Mouse (Mus musculus): Measurements from ENCODE around the gene Psat1.

The Psat1 gene

DNA sequence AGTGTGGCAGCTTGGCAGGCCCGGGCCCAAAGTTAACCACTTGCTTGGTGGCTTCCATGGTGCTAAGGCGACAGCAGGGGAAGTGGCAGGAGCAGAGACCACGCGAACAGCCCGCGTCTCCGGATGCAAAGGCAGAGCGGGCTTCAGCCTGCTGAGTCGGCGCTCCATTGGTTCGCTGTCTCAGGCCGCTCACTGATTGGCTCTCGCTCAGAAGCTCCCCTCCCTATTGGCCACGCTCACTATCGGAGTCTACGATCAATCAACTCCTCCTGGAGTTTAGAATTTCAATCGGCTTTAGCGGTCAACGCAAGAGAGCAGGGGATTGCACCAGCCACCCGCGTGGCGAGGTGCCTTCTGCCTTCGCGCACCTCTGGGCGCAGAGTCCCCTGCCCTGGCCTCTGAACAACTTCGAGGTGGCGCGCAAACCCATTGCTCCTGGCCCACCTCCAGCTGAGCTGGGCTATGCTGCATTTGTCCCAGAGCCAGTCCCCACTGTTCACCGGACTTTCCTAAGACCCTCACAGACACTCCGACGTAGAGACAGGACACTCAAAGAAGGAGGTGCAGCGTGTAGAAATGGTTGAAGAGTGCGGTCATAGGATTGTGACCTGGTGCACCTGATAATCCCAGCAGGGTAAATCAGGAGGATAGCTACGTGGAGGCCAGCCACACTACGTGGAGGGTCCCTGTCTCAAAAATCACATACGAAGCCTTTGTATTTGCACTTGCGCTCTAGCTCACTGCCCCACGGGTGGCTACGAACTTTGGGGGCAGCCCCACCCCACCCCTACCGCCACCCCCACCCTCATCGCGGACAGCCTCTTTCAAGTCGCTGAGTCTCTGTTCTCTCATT, 22.0 kb downstream of the Psat1 start:
- peak; percentile 84 to 90 for DNase-seq (ENCODE audit: low spot score in 2 of 2)

DNA sequence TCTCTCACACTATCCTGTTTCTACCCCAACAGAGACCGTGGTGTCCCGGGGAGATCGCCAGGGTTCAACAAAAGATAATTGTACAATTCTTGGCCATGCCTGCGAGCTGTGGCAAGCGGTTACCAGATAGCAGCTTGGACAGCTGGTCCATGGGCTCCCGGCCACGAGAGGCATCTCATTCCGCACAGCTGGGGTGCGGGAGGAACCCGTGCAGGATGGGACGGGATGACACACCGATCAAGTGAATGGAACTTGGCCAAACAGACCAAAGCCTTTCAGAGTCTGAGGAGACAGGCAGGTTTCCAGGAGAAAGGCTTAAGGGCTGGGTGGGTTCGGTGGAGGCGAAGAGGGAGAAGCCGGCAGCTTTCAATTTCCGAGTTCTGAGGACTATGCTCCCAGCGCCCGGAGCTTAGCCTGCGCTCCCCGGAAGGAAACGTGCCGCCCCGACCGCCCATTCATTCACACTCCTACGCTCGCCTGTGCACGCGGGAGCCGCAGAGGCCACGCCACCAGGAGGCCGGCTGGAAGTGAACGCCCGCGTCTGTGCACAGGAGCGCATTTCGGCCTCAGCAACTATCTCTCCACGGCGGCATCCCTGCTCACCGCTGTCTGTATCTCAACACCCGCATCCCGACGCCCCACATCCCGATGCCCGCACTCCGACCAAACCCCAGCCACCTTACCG, 22.8 kb downstream of the Psat1 start:
- DNase-seq (ENCODE audit: low spot score in 2 of 2) = peak; percentile 69 to 73

DNA sequence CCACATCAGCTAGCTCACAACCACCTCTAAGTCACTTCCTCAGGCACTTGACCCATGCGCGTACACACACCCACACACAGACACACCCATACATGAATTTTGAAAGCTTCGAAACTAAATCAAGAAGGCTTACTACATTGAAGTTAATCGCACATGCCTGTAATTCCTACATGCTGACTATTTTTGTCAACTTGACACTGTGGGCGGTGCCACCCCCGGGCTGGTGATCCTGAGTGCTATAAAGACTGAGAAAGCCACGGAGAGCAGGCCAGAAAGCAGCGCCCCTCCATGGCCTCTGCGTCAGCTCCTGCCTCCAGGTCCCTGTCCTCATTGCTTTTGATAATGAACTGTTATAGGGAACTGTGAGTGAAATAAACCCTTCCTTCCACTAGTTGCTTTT, 23.7 kb downstream of the Psat1 start:
- peak in 1 of 2 experiments; percentile 11 for DNase-seq (ENCODE audit: low spot score in 2 of 2)

DNA sequence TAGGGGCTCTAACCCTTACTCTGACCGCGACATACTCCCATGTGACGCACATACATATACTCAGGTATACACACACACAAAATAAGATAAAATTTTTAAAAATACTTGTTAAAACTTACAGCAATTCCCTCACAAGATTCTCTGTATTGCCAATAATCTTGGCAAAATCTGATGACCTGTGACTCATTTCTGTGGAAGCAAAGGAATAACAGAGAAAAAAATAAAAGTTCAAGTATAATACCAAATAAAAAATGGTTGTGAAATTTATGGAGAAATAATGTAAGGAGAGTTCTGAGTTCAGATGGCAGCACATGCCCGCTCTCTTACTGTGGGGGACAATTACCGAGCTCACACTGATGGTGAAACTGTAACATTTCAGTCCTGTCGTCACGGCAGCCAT, 27.8 kb downstream of the Psat1 start:
- DNase-seq (ENCODE audit: low spot score in 2 of 2) = no peak

DNA sequence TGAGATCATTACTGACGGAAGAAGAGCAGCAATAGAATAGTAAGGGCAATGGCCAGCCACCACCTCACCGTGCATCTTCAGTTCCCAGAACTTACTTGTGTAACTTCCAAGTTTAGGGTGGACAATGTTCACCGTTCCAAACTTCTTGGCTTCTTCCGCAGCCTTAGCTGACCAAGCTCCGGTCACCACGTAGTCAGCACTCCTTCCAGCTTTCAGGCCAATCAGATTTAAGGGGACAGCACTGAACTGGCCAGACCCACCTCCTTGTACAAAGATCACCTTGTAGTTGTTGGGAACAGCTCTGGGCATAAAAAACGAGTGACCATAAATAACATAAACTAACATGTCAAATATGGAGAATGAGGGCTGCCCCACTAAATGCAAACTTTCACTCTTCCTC, 29.0 kb downstream of the Psat1 start:
- no peak for DNase-seq (ENCODE audit: low spot score in 2 of 2)

DNA sequence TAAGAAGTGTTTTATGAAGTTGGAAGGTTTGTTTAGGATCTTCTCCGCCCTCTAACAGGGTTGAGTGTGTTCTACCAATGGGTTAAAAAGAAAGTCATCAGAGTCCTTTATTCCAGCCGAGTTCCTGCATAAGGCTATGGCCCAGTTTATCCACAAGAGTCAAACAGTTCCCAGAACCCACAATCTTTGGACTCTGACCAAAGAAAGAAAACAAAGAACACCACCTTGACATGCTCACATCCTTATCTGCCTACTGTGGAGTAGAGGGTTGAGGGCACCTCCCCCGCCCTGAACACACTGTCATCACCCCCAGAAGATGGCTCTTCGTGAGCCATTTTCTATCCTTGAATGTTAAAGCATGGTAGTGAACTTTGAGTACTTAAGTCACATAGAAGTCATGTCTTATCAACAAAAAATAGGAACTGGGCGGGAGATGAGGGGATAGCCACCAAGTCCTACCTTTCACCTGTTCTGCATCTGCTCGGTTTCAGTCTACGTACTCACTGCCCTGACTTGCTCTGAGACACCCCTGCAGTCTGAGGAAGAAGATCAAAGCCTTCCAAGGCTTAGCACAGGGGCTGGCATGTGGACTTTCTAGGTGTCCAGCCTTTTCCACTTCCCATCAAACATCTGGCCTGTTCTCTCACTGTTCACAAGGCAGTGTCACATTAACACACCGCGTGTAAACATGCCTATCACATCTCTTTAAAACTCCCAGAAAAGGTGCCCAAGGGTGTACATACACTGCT, 33.7 kb downstream of the Psat1 start:
- DNase-seq (ENCODE audit: low spot score in 2 of 2) = no peak

DNA sequence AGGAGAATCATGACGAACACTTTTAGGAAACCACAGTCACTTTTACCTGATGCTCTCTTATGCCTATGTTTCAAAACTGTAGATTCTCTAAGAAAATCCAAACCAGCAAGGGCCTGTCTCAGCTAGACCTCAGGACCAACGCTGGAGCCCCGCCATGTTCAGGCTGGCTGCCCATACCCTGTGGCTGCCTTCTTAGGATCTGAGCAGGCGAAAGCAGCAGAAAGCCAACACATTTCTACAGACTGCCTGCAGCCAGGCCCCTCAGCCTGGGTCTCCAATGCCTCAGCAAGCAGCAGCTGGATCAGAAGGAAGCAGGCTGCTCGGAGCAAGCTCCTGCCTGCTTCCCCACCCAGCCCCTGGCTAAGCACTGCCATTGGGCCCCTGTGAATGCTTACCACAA, 35.7 kb downstream of the Psat1 start:
- no peak for DNase-seq (ENCODE audit: low spot score in 2 of 2)

DNA sequence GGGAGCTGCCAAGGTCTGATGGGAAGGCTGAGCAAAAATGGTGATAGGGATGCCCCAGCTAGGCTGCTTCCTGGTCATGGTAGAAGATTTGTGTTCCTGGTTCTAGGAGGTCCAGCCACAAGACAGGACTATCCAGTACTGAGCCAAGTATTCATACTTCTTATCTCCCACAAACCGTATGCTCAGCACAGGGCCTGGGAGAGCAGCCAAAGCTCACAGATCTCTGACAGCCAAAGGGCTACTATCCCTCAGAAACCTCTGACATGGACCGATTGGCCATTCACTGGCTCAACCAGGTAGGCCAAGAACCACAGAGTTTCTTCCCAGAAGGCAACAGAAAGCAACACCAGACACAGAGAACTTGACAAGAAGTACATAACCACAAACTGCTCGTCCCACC, 36.1 kb downstream of the Psat1 start:
- DNase-seq (ENCODE audit: low spot score in 2 of 2) = no peak

DNA sequence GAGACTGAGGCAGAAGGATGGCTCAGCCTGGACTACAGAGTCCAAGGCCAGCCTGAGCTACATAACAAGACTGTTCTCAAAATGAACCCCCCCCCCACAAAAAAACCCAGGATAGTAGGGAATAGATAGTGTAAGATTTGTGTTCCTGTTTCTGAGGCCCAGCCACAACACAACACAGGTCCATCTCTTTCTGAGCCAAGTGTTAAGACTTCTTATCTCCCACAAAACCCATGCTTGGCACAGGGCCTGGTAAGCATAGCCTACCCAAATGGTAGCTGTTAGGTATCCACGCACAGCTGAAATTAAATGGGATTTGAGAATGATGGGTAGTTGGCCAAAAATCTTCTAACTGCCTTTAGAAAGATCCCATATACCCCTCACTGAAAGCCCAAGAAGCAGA, 36.6 kb downstream of the Psat1 start:
- DNase-seq (ENCODE audit: low spot score in 2 of 2) = no peak

DNA sequence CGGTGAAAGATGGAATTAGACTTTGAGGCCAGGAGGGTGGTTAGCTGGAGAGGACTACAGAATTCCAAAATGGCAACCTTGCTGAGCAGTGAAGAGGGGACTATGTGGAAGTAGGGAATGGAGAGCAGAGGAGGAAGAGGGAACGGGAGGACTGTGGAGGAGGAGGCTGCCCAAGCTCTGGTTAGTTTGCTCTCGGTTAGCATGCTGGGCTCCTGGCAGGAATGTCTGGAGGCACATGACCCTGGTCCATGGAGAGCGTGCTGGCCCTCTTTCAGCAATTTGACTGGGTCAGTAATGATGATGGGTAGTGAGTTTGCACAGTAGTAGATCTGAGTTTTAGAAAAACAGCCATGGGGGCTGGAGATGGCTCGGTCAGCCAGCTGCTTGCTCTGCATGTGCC, 39.1 kb downstream of the Psat1 start:
- DNase-seq (ENCODE audit: low spot score in 2 of 2) = no peak

DNA sequence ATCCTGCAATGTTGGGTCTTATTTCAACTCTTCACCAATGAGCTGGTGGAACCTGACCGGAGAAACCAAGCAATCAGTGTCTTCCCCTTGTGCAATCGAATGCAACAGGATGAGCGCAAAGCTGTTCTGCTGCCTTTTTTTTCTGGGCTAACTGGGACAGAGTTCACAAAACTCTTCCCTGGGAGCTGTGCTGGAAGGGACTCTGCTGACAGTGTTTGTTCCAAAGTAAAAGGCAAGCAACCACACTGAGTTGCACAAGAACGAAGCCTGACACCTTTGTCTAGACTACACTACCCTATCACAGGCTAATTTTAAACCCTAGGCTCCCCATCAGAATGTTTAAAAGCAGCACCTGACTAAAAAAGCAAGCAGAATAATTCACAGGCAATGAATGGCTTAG, 42.4 kb downstream of the Psat1 start:
- no peak for DNase-seq (ENCODE audit: low spot score in 2 of 2)

DNA sequence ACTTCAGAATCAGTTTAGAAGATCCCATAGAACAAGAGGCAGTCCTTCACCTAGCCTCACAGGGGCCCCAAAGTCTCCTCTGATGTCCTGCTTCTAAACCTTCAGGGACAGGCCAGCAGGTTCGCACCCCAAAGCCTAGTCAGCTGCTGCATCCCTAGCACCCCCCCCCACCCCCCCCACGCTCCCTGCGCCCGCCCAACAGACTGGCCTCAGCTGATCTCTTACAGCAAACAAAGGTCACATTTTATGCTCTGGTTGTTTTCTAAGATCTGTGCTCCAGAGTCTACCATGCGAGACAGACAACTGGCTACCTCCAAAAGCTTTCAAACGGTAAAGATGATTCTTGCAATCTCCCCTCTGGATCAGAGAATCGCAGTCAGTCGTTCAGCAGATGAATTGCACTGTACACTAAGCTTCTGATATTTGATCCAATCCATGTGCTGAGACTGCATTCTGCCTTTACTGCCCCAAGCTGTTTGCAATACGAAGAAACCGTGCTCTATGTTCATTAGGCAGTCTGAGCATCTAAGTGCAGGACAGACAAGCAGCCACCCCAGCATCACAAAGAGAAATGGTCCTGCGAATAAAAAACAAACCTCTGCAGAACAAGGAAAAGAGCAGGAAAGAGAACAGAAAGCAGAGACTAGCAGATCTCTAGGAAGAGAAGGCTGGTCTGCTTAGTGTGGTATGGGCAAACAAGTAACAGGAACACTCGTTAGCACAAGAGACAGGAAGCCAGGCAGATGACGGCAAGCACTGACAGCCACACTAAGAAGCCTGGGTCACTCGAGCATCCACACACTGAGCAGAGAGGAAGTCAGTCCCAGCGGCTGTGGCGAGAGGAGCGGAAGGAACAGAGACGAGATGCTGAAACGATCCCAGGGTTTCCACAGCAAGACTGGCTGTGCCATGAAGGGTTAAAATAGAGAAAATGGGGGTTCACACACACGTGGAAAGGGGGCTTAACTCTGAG, 43.3 kb downstream of the Psat1 start:
- no peak for DNase-seq (ENCODE audit: low spot score in 2 of 2)

DNA sequence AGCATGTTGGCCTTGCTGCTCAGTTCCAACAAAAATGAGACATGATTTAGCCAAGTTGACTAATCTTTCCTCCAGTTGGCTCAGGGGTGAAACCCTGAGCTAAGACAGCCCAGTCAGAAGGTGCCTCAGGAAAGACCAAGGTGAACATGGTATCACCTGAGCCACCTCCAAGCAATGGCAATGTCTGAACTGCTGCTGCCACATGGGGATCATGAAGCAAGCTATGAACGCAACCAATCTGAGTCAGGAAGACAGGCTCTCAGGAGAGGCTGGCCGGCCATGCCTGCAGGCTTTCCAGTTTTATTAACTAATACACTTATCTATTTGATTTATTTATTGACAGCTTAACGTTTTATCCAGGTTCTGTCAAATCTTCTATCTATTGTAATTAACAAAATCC, 51.5 kb downstream of the Psat1 start:
- no peak for DNase-seq (ENCODE audit: low spot score in 2 of 2)

DNA sequence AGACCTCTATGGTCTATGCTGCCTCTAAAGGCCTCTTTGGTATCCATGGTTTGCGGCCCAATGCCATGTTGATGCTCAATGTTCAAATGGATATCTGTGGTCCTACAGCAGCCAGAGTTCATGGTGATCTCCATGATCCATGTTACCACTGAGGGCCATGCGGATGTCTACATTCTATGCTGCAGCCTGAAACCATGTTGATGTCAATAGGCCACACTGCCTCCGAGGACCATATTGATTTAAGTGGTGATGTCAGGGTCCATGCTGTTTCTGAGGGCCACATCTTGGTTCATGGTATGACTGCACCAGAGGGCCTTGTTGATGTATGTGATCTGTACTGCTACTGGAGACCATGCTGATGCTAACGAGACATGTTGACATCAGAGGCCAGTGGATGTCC, 55.0 kb downstream of the Psat1 start:
- no peak for DNase-seq (ENCODE audit: low spot score in 2 of 2)

DNA sequence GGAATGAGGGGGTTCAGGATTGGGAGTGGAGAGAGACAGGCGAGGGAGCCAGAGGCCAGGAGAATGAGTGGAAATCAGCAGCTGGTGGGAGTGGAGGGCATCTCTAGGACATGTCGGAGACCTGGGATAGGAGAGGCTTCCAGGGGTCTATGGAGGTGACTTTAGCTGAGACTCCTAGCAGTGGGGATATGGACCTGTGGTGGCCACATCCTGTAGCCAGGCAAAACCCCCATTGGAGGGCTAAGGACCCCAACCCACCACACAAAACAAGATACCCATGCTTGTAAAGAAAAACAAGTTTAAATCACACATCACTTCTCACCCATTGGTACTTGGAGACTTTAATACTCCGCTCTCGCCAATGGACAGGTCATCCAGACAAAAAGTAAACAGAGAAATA, 58.7 kb downstream of the Psat1 start:
- DNase-seq (ENCODE audit: low spot score in 2 of 2) = no peak

DNA sequence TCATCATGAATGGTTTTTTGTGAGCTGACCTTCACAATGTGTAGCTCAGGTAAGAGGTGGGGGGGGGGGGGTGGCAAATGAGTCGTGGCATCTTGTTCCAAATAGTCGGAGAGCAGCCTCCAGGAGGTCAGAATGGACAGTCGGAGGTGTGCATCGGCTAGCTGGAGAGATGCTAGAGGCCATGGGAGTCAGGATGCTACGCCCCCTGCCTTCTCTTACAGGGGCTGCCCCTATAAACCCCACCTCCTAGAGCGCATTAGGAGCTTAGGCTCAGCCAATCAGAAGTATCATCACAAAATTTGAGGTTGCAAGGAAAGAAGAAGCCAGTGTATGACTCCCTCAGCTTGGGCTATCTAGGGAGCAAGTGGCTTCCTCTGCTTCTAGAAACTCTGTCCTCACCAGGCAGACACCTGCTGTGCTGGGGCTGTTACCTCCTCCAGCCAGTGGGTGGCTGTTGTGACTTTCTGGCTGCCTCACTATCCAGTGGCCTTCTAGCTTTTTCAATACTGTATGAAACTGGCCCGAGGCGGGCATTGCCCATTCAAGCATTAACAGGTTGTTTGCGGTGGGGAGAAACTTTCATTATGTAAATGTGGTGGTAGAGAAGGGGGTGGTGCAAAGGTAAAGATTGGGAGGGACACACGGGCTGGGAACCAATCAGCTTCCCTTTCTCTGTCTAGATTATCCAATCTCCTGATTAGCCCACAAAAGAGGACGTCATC, 64.3 kb downstream of the Psat1 start:
- no peak for DNase-seq (ENCODE audit: low spot score in 2 of 2)

DNA sequence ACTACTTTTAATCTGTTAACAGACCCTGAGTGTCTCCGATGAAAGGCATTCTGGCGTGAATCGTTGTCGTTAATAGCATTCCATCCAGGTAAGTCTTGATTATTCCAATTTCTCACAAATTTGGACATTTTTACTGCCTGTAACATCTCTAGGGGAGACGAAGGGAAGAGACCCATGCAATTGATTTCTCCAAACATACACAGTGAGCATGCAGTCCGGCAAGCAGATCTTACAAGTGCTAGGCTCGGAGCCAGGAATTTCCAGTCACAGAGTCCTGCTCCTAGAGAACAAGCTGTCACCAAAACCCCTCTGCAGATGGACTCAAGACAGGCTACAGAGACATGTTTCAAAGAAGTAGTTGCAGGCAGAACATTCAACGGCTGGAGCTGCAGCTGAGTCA, 66.4 kb downstream of the Psat1 start:
- no peak for DNase-seq (ENCODE audit: low spot score in 2 of 2)

DNA sequence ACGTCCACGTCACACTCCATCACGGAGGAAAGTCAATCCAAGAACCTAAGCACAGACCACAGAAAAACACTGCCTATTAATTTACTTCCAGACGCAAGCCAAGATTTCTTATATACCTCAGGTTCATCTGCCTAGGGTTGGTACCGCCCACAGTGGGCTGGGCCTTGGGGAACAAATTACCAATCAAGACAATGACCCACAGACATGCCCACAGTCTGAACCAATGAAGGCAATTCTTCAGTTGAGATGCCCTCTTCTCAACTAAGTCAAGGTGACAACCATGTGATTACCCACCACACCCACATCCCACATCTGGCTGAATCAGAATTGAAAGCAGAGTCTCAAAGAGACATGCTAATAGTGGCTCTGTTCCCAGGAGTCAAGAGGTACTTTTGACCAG, 67.9 kb downstream of the Psat1 start:
- DNase-seq (ENCODE audit: low spot score in 2 of 2) = no peak

DNA sequence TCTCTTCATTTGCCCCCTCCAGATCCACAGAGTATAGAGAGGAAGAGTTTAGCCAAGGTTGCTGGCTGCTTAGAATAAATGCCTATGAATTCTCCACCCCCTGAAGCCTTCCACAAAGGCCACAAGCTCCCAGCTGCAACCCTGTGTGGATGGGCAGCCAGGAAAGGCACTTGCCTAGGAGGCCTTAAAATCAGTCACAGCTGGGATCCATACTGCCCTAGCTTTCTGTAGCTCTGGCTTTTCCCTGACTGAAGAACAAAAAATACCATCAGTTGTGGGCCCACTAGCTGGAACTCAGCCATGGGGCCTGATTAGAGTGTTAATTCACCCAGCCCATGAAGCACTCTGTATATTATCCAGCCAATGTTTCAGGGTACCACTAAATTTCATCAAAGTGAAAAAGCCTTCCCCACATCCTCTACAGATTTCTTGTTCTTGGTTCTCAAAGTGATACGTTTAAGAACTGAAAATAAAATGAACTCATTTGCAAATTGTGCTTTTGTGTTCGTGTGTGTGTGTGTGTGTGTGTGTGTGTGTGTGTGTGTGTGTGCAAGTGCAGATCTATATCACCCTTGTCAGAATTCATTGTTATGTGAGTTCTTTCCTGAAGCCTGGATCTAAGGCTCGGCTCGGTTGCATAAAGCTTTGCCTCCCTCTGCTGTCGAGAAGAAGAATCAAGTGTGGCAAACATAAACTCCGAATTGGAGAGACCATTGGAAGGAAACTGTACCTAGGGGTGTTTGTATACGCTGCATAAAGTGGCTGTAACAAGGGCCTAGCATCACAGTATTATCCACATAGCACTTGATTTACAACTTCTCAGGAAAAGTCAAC, 78.1 kb downstream of the Psat1 start:
- peak; percentile 33 to 37 for DNase-seq (ENCODE audit: low spot score in 2 of 2)

DNA sequence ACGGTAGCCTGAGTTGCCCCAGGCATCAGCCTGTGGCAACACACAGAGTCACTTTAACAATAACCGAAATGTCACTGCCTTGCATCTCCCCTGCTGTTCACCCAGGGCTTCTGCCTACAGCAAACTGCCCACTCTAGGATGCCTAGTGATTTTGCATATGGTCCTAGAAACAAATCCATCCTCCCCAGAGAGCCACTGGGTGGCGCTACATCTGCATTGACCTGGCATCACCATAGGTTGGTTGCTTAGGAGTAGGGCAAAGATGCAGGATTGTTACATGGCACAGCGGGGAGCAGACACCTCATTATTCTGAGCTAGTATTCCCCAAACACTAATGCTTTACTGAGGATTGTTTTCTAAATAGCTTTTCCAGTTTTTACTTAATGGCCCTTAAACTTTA, 80.3 kb downstream of the Psat1 start:
- DNase-seq (ENCODE audit: low spot score in 2 of 2) = no peak
